ENCODE assay signal across 7 mouse cellular contexts in genomic region chr2:75831881-75832633, GRCm38 (mm10). TPM values are rescaled to one million over a fixed set of nuclear protein-coding genes. Genes with fewer than 3 reads are reported as not detected.
DNase-seq lines count a peak whose midpoint lies in the region; ATAC-seq lines count a peak whose summit lies in the region.

Agps (plus strand) TSS chr2:75832177.

- peak within 1 kb of the TSS; percentile 88 for H3K4me3 ChIP-seq in intestine, embryonic 15.5 days (replicated peaks)
- peak within 1 kb of the TSS; percentile 95 for H3K4me3 ChIP-seq in midbrain, embryonic 10.5 days

- WGBS in intestine, embryonic 15.5 days: under 1% methylated on average over 64 of the region's 86 CpGs
- under 1% methylated on average over 86 of the region's 86 CpGs for WGBS in midbrain, embryonic 10.5 days

- peak; percentile 92 to 98 for DNase-seq in adrenal gland, adult (ENCODE audit: inconsistent age in 2 of 2, low spot score in 1 of 2)
- peak; percentile 93 for DNase-seq in embryo, embryonic 10.5 days (ENCODE audit: low spot score)
- peak; percentile 89 for DNase-seq in gastrocnemius, postnatal 25 days
- peak; percentile 88 to 89 for DNase-seq in left cerebral cortex, postnatal 25 days (ENCODE audit: low spot score in 2 of 2)
- peak; percentile 91 for DNase-seq in midbrain, embryonic 10.5 days (ENCODE audit: low spot score)
- DNase-seq in right cerebral cortex, postnatal 4 days: peak; percentile 78

- H3K9ac ChIP-seq in intestine, embryonic 15.5 days: peak within 1 kb of the TSS; percentile 87

- H3K27me3 ChIP-seq in intestine, embryonic 15.5 days (replicated peaks): no peaks in the 10 kb centered on the region
- H3K27me3 ChIP-seq in midbrain, embryonic 10.5 days (ENCODE audit: low read depth, poor library complexity, severe bottlenecking): no peaks in the 10 kb centered on the region

- H3K27ac ChIP-seq in intestine, embryonic 15.5 days: peak within 1 kb of the TSS; percentile 86
- H3K27ac ChIP-seq in midbrain, embryonic 10.5 days (replicated peaks): peak within 1 kb of the TSS; percentile 97

- H3K36me3 ChIP-seq in intestine, embryonic 15.5 days: no peaks in the 10 kb centered on the region
- peaks cover 4% of the 10 kb centered on the region; the same call in 1 of the 2 replicates for H3K36me3 ChIP-seq in midbrain, embryonic 10.5 days

- peaks cover 19% of the 10 kb centered on the region; the same call in 1 of the 2 replicates for H3K4me1 ChIP-seq in intestine, embryonic 15.5 days (replicated peaks)
- peaks cover 23% of the 10 kb centered on the region for H3K4me1 ChIP-seq in midbrain, embryonic 10.5 days

- peak; percentile 97 for ATAC-seq in intestine, embryonic 15.5 days

- H3K9me3 ChIP-seq in intestine, embryonic 15.5 days: no peaks in the 10 kb centered on the region
- H3K9me3 ChIP-seq in midbrain, embryonic 10.5 days (replicated peaks): no peaks in the 10 kb centered on the region

- intact Hi-C loops in left cerebral cortex, postnatal 25 days (cut with DNase I): no loop called here

- peak within 1 kb of the TSS; percentile 78 for H3K4me2 ChIP-seq in intestine, embryonic 15.5 days (replicated peaks)

RNA-seq across cellular contexts. Expression of gene Agps, which starts in this region (rescaled TPM):
- total RNA-seq in gastrocnemius, postnatal 25 days (2021): 10 to 100 TPM; 22.4 to 25.4 TPM
- 29.3 and 32.9 TPM in 2 replicates for polyA plus RNA-seq in intestine, embryonic 15.5 days (2015; fragmentation: Nextera tagmentation; extraction: Ambion mirVana)
- total RNA-seq in left cerebral cortex, postnatal 25 days (2021): 10 to 100 TPM; 42.9 to 45.0 TPM
- 44.5 and 44.9 TPM in 2 replicates for polyA plus RNA-seq in midbrain, embryonic 10.5 days (2016; fragmentation: Nextera tagmentation; extraction: Ambion mirVana)

Comparison
In these comparisons a context has a peak if more than half of its experiments do, and no peak if none do; other contexts are left out.
1. Peak in every context shown above with its lines: DNase-seq, ATAC-seq, H3K4me3 ChIP-seq and H3K27ac ChIP-seq.